Mouse (Mus musculus): ENCODE results near the gene Nuak2.

DNA sequence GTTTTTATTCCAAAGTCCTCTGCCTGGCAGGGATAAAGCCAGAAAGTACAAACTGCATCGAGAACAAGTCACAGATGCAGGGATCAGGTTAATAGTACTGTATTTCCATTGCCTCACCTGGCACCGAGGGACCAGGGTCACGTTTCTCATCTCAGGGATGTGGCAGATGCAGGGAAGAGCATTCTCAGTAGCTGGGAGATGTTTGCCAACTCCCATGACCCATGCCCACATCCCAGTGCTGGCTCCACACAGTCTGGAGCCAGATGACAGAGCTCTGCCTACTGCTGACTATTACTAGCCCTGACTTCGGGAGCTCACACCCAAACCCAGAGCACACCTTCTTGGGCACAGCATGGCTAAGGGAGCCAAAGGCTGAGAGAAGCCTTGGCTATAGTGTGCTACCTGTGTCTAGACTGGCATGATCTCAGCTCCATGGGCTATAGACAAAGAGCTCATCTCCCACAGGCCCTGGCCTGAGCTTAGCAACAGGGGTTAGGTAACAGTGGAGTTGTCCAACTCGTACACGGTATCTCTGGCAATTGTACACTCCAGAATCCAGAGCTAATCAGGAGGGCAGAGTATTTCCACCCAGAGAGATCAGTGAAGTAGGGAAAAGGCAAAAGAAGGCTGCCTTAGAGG is 57.1 kb downstream of the Nuak2 start:
- TF ChIP-seq CTCF (IDR thresholded peaks at IDR 0.05; ENCODE audit: low read depth) (no peak), EP300 (IDR thresholded peaks at IDR 0.05; ENCODE audit: low read depth) (no peak)
